Mouse (Mus musculus): ENCODE measurements around the gene Tagap. TPM values are rescaled to one million over a fixed set of nuclear protein-coding genes. Genes with fewer than 3 reads are reported as not detected.

The Tagap gene
- polyA plus RNA-seq, 1 experiment = 8.7 TPM

GRCm38 (mm10) chr17:7899233-7899632, 26.6 kb upstream of the Tagap start:
- Histone ChIP-seq H3K27ac (ENCODE audit: control insufficient read depth, insufficient read depth, low read depth, low read length, poor library complexity) (no peak overlapping the region), H3K4me3 (replicated peaks; ENCODE audit: control insufficient read depth, low read depth, low read length) (no peak overlapping the region), H3K4me1 (ENCODE audit: control insufficient read depth, insufficient read depth, low read length) (peaks cover 5% of the 10 kb centered on the region)
- no peak for TF ChIP-seq POLR2A (IDR thresholded peaks at IDR 0.05; ENCODE audit: borderline replicate concordance, control insufficient read depth, low read depth, low read length)
- TF ChIP-seq CTCF (IDR thresholded peaks at IDR 0.05; ENCODE audit: control insufficient read depth, insufficient read depth, low read length) = no peak
- 78% methylated on average over 6 of the region's 6 CpGs for WGBS

- Histone ChIP-seq H3K4me1 (ENCODE audit: control insufficient read depth, insufficient read depth, low read length) (peaks cover 5% of the 10 kb centered on the region), H3K4me3 (replicated peaks; ENCODE audit: control insufficient read depth, low read depth, low read length) (no peak overlapping the region), H3K27ac (ENCODE audit: control insufficient read depth, insufficient read depth, low read depth, low read length, poor library complexity) (no peak overlapping the region)
- TF ChIP-seq CTCF (IDR thresholded peaks at IDR 0.05; ENCODE audit: control insufficient read depth, insufficient read depth, low read length) = no peak
- no peak for TF ChIP-seq POLR2A (IDR thresholded peaks at IDR 0.05; ENCODE audit: borderline replicate concordance, control insufficient read depth, low read depth, low read length)
- 92% methylated on average over 4 of the region's 4 CpGs for WGBS
Measured at GRCm38 (mm10) chr17:7899961-7900360, 25.8 kb upstream of the Tagap start.

GRCm38 (mm10) chr17:7901536-7901935, 24.3 kb upstream of the Tagap start:
- Histone ChIP-seq H3K4me1 (ENCODE audit: control insufficient read depth, insufficient read depth, low read length) (peaks cover 3% of the 10 kb centered on the region; the same call in 1 of the 2 replicates), H3K27ac (ENCODE audit: control insufficient read depth, insufficient read depth, low read depth, low read length, poor library complexity) (no peak overlapping the region), H3K4me3 (replicated peaks; ENCODE audit: control insufficient read depth, low read depth, low read length) (no peak overlapping the region)
- WGBS = 80% methylated on average over 2 of the region's 2 CpGs
- no peak for TF ChIP-seq POLR2A (IDR thresholded peaks at IDR 0.05; ENCODE audit: borderline replicate concordance, control insufficient read depth, low read depth, low read length)
- TF ChIP-seq CTCF (IDR thresholded peaks at IDR 0.05; ENCODE audit: control insufficient read depth, insufficient read depth, low read length) = no peak

- Histone ChIP-seq H3K4me1 (ENCODE audit: control insufficient read depth, insufficient read depth, low read length) (peaks cover 3% of the 10 kb centered on the region; the same call in 1 of the 2 replicates), H3K4me3 (replicated peaks; ENCODE audit: control insufficient read depth, low read depth, low read length) (no peak overlapping the region), H3K27ac (ENCODE audit: control insufficient read depth, insufficient read depth, low read depth, low read length, poor library complexity) (no peak overlapping the region)
- TF ChIP-seq CTCF (IDR thresholded peaks at IDR 0.05; ENCODE audit: control insufficient read depth, insufficient read depth, low read length) = no peak
- WGBS = 53% methylated on average over 3 of the region's 3 CpGs
Measured at GRCm38 (mm10) chr17:7902362-7902761, 23.4 kb upstream of the Tagap start.

- no peaks in the 10 kb centered on the region; the same call in 1 of the 2 replicates for H3K4me1 ChIP-seq (ENCODE audit: control insufficient read depth, insufficient read depth, low read length)
- no peak overlapping the region for H3K4me3 ChIP-seq (replicated peaks; ENCODE audit: control insufficient read depth, low read depth, low read length)
- no peak for TF ChIP-seq CTCF (IDR thresholded peaks at IDR 0.05; ENCODE audit: control insufficient read depth, insufficient read depth, low read length)
- TF ChIP-seq POLR2A (IDR thresholded peaks at IDR 0.05; ENCODE audit: borderline replicate concordance, control insufficient read depth, low read depth, low read length) = no peak
- 29% methylated on average over 2 of the region's 2 CpGs for WGBS
- no peak overlapping the region for H3K27ac ChIP-seq (ENCODE audit: control insufficient read depth, insufficient read depth, low read depth, low read length, poor library complexity)
Measured at GRCm38 (mm10) chr17:7904992-7905391, 20.8 kb upstream of the Tagap start.

- H3K4me1 ChIP-seq (ENCODE audit: control insufficient read depth, insufficient read depth, low read length) = no peaks in the 10 kb centered on the region; the same call in 1 of the 2 replicates
- WGBS = 67% methylated on average over 4 of the region's 4 CpGs
- TF ChIP-seq CTCF (IDR thresholded peaks at IDR 0.05; ENCODE audit: control insufficient read depth, insufficient read depth, low read length) = no peak
- no peak for TF ChIP-seq POLR2A (IDR thresholded peaks at IDR 0.05; ENCODE audit: borderline replicate concordance, control insufficient read depth, low read depth, low read length)
- no peak overlapping the region for H3K4me3 ChIP-seq (replicated peaks; ENCODE audit: control insufficient read depth, low read depth, low read length)
- H3K27ac ChIP-seq (ENCODE audit: control insufficient read depth, insufficient read depth, low read depth, low read length, poor library complexity) = no peak overlapping the region
Measured at GRCm38 (mm10) chr17:7905936-7906685, 19.7 kb upstream of the Tagap start.

- peak overlapping the region; percentile 59 for H3K27ac ChIP-seq (ENCODE audit: control insufficient read depth, insufficient read depth, low read depth, low read length, poor library complexity)
- H3K4me3 ChIP-seq (replicated peaks; ENCODE audit: control insufficient read depth, low read depth, low read length) = no peak overlapping the region
- TF ChIP-seq POLR2A (IDR thresholded peaks at IDR 0.05; ENCODE audit: borderline replicate concordance, control insufficient read depth, low read depth, low read length) (no peak), CTCF (IDR thresholded peaks at IDR 0.05; ENCODE audit: control insufficient read depth, insufficient read depth, low read length) (no peak)
- peaks cover 7% of the 10 kb centered on the region; the same call in 1 of the 2 replicates for H3K4me1 ChIP-seq (ENCODE audit: control insufficient read depth, insufficient read depth, low read length)
- 1% methylated on average over 2 of the region's 2 CpGs for WGBS
Measured at GRCm38 (mm10) chr17:7914596-7915227, 11.1 kb upstream of the Tagap start.

GRCm38 (mm10) chr17:7915791-7916190, 10.0 kb upstream of the Tagap start:
- H3K27ac ChIP-seq (ENCODE audit: control insufficient read depth, insufficient read depth, low read depth, low read length, poor library complexity) = no peak overlapping the region; the same call in 1 of the 2 replicates
- WGBS = 72% methylated on average over 9 of the region's 9 CpGs
- TF ChIP-seq CTCF (IDR thresholded peaks at IDR 0.05; ENCODE audit: control insufficient read depth, insufficient read depth, low read length) (no peak), POLR2A (IDR thresholded peaks at IDR 0.05; ENCODE audit: borderline replicate concordance, control insufficient read depth, low read depth, low read length) (no peak)

More at GRCm38 (mm10) chr17:7915791-7916190, 10.0 kb upstream of the Tagap start:
- Histone ChIP-seq H3K4me3 (replicated peaks; ENCODE audit: control insufficient read depth, low read depth, low read length) (no peak overlapping the region), H3K4me1 (ENCODE audit: control insufficient read depth, insufficient read depth, low read length) (peaks cover 7% of the 10 kb centered on the region; the same call in 1 of the 2 replicates)
